Mouse (Mus musculus) heart, postnatal 10 days (tissue): ENCODE measurements around the gene 2010300C02Rik. TPM values are rescaled to one million over a fixed set of nuclear protein-coding genes. Genes with fewer than 3 reads are reported as not detected.
"Not testable (repeated sequence)": the region's sequence is repeated elsewhere in the genome, so short reads cannot be mapped to it uniquely, and the experiment has no call there.

Experiments used
- DNase-seq, 2 experiments: peaks; one replicate each; pipeline ENCODE4 v3.0.0; 2021
- intact Hi-C: fragments of 180-260 bp; cut with DNase I; formaldehyde crosslinking; loops from one replicate; pipeline ENCODE4 v1.15.1; 2025
- total RNA-seq, 2 experiments: library from RNA; stranded (reverse); gene quantifications; 2 replicates each; pipeline ENCODE4 v1.2.3; 2021

The 2010300C02Rik gene
- total RNA-seq, 2 experiments from 2014 or later = 0.98 to 1.0 TPM

DNA sequence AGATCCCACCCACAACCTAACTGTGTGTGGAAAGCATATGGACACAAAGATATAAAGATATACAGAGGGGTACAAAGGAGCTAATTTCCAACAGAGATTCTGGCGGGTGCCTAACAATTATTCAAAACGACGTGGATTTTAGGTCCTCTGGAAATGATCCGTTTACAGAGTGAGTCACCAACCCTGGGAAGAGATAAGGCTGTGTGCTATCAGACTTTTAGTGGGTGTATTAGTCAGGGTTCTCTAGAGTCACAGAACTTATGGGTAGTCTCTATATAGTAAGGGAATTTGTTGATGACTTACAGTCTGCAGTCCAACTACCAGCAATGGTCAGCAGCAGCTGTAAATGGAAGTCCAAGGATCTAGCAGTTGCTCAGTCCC is 7.5 kb downstream of the 2010300C02Rik start:
- DNase-seq, intact Hi-C loops: not testable (repeated sequence)

DNA sequence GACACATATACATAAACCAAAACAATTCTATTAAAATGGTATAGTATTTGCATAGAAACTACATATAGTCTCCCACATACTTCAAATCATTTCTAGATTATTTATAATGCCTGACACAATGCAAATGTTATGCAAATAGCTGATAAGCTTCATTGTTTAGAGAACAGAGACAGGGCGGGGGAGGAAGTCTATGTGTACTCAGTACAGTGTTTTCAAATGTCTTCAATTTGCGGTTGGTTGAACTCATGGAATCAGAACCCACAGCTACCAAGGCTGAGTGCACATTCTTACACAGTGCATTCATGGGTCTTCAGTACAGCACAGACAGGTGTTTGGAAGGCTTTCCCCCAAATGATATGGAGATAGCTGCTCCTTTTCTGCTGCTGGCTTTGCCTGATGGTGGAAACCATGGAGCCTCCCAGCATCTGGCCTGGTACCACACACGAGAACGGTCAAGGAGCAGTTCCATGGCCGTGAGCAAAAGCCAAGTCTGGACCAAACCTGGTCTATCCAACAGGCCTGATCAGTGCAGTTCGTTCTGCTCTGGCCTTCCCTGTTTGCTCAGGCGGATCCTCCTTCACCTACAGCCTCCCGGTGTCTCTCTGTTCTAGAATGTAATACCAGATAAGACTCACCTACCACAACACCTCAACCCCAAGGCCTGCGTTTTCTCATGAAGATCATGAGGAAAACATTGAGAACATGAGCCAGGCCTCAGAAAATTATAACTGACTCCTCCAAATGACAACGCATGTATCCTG is 8.1 kb downstream of the 2010300C02Rik start:
- DNase-seq = no peak
- intact Hi-C loops = no loop called here

DNA sequence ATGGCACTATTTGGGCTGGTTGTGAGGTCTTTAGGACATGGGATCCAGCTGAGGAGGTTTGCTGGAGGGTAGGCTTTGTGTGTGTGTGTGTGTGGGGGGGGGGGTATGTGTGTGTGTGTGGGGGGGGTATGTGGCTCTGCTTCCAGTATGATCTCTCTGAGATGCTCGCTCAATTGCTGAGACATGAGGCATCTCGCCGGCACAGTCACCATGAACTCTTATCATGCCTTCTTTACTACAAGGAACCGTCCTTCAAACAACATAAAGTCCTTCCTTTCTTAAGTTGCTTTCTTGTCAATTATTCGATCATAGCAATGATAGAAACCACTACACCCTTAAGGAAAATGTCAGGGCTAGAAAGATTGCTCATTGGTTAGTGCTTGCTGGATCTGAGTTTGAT is 8.8 kb downstream of the 2010300C02Rik start:
- intact Hi-C loops = no loop called here
- no peak for DNase-seq

DNA sequence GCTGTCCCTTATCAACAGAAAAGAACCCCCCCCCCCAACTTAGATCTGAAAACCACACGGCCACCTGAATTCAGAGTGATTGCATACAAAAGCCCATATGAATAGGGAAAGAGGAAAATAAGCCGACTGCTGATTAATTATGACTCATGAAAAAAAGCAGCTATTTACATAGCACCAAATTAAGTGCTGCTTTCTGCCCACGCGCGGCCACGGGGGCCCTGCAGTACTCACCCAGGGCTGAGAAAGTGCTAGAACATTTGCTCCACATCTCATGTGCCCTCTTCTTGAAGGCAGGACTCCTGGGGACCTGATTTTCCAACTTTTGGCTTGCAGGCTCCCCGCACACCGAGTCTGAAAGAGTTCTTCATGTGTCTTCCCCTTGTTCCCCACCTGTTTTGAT is 10.1 kb downstream of the 2010300C02Rik start:
- DNase-seq = no peak
- intact Hi-C loops = no loop called here

DNA sequence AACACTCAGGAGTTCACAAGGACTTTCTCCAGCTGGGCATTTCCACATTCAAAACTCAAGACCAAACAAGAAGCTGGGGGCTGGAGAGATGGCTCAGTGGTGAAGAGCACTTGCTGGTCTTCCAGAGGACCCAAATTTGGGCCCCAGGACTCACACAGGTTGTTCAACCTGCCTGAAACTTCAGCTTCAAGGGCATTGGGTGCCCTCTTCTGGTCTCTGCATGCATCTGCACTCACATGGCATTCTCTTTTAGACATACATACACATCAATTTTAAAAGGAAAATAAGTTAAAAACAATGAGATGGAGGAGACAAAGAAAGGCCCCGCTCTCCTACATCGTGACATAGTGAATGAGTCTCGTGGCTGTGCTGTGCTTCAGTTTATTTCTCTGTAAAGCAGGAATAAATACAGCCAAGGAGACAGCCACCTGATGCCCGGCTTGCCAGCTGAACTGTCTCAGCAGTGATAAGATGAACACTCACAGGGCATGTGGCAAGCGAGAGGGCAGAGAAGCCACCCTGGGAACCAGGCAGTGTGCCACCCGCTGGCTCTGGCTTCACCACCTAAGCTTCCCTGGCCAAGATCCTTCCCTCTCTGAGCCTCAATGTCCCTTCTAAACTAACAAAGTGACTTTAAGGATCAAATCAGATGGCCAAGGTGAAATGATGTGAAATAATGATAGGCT is 11.5 kb downstream of the 2010300C02Rik start:
- DNase-seq = peak in 1 of 2 experiments; percentile 11
- intact Hi-C loops = no loop called here

DNA sequence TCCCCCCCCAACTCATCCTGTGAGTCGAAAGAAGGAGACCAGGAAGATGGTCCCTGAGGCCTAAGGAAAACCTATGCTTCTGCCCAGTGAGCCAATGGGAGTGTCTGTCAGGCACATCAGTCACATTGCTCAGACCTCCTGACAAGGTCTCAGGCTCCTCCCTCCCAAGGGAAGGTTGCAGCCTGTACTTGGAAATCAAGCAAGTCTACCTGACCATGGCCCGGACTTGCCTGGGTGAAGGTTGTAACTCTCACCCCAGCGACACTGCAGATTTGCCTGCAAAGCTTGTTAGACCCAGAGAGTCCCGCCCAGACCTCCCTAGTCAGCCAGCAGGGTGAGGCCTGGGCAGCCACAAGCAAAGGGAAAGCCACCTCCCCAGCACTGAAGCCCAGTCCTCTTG is 17.6 kb downstream of the 2010300C02Rik start:
- intact Hi-C loops = no loop called here
- DNase-seq = no peak

DNA sequence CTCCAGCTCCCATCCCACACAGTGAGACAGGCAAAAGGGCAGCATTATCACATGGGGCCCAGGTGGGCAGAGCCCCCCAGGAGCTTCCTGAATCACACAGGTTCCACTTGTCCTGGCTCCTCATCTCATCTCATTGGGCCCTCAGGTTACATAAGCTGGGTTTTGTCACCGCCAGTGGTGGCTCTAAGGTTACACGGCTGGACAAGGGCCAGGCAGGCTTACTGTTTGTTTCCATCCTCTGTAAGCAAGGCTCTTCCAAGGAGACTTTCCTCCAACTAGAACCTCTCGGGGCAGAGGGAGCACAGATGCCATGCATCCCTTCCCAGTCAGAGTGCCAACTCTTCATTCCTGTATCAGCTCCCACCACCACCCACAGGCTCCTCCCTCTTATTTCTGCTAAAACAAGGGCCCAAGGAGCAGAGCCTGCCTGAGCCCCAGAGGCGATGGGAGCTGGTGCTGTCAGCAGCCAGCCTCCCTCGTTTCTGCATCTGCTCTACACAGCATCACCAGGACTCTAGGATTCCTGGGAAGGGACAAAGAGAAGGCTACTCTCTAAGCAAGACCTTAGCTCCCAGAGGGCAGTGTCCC is 20.9 kb downstream of the 2010300C02Rik start:
- no peak for DNase-seq
- intact Hi-C loops = no loop called here

DNA sequence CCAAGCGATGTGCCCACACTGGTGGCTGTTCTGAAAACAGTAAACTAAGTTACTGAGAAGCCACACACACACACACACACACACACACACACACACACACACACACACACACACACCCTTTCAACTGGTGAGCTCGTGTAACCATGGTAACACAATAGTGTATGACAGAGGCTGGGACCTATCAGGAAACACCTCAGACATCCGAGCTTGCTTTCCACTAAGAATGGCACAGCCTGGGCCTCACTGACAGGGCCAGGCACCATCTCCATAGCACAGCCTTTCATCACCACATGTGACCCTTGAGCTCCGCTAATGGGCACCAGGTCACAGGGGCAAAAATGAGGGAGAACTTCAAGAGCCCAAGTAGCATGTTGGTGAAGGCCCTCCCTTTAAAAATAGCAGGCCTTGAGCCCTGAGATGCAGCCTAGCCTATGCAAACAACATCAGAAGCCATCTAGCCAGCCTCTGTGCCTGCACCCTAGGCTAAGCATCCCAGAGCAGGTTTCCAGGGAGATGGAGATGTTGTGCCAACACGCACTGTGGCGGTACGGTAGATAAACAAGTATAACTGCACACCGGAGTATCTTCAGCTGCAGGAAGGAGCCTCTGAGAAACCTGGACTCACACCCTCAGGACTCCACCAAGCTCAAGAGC is 21.6 kb downstream of the 2010300C02Rik start:
- intact Hi-C loops = no loop called here
- DNase-seq = no peak

DNA sequence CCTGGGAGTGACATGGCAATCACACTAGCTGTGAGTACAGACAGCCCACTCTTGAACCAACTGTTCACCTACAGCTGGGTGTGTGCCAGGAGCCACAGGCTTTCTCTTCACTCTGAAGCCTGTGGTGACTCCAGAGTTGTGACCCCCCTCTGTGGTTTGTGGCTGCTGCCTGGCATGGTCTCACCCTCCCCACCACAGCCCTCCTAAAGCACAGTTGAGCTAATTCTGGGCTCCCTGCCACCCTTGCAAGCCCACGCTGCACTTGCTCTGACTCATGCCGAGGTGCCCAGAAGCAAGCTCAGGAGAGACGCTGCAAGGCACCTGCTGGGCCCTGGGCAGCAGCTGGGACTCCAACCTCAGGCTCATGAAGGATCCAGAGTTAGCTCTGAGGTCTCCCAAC is 23.0 kb downstream of the 2010300C02Rik start:
- intact Hi-C loops = no loop called here
- DNase-seq = peak; percentile 30 to 42

DNA sequence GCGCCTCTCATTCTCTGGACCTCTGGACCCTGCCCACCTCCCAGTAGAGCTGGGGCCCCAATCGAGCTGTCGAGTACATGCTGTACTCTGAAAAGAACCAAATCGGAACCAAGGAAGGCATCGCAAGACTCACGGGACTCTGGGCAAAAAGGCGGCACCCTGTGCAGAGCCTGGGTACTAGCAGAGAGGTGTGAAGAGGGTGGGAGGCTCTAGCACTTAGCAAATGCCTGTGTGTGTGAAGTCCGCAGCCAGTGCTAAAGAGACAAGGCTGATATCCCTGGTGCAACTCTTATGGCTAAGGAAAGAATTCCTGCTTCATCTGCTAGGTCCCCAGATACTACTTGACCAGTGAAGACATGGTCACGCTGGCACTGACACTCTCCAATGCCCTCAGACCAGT is 24.2 kb downstream of the 2010300C02Rik start:
- intact Hi-C loops = no loop called here

DNA sequence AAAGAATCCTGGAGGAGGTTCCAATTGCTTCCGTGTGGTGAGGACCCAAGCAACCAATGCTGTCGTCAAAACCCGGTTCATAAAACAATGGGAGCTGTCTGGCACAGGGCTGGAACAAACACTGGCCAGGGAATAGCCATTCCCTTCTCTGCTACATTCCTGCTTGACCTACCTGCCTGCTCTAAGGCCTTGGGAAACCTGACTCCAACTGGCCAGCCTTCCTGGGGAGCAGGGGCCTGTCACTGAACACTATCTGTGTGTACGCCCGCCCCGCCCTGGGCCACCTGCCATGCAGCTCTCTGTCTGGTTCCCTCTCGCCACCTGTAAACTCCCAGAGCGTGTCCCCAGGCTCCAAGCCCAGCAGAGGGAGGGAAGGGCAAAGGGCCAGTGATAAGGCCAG is 25.5 kb downstream of the 2010300C02Rik start:
- intact Hi-C loops = no loop called here
- peak; percentile 81 to 86 for DNase-seq

More for the DNA sequence above, 24.2 kb downstream of the 2010300C02Rik start:
- DNase-seq = no peak

DNA sequence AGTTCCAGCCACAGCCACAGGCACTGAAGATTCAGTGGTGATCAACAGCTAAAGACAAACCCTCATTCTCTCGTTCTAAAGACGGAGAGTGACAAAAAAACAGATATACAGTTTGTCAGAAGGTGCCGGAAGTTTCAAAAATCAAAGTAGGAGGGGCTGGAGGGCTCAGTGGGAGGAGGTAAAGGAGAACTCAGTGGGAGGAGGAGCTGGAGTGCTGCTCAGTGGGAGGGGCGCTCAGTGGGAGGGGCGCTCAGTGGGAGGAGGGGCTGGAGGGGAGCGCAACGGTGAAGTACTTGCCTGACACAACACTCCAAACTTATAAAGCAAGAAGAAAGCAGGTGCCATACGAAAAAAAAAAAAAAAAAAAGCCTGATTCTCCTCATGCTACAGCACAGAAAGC is 28.7 kb downstream of the 2010300C02Rik start:
- DNase-seq = no peak
- intact Hi-C loops = no loop called here

DNA sequence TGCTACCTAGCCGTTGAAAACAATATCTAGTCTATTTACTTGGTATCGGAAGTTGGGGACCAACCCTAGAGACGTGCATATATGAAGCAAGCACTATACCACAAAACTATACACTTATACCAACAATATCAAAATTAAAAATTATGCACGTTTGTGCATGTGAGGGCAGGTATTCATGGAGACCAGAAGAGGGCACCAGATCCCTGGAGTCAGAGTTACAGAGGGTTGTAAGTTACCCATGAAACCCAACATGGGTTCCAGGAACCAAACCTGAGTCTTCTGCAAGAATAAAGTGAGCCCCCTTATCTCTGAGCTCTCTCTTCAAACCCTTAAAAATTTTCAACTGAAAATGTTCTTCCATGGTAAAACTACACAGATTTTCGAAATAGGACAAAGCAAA is 29.2 kb downstream of the 2010300C02Rik start:
- intact Hi-C loops = no loop called here
- DNase-seq = no peak

DNA sequence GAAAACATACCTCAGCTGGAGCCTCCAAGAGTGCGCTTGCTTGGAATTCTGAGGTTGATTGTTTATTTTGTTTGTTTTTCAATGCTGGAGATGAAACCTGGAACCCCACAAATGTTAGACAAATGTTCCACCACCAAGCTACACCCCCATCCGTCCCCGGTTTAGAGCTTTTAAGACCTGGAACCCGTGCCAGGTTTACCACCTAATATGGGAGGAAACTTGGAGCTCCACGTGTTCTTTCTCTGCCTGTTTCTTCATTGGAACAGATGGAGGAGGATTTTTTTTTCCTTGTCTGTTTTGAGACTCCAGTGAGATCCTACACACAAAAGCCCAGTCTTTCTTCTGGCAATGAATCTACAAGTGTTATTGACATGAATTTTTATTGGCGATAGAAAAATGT is 30.2 kb downstream of the 2010300C02Rik start:
- intact Hi-C loops = no loop called here

DNA sequence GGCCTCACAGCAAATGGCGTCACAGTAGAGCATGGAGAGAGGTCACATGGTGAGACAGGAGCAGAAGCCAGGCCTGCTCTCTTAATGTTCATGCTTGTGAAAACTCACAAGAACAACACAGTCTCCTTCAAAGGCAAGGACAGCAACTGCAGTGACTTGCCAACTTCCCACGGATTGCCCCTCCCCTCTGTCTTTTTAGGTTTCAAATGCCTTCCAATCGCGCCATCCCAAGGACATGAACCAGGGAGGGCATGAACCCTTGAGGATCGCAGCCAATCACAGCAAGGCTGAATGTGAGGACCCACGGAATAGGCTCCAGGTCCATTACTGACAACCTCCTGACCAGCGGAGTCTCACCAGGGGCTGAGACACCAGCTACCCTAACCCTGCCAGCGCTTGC is 31.5 kb downstream of the 2010300C02Rik start:
- no peak for DNase-seq
- intact Hi-C loops = no loop called here

More for the DNA sequence above, 30.2 kb downstream of the 2010300C02Rik start:
- DNase-seq = no peak

DNA sequence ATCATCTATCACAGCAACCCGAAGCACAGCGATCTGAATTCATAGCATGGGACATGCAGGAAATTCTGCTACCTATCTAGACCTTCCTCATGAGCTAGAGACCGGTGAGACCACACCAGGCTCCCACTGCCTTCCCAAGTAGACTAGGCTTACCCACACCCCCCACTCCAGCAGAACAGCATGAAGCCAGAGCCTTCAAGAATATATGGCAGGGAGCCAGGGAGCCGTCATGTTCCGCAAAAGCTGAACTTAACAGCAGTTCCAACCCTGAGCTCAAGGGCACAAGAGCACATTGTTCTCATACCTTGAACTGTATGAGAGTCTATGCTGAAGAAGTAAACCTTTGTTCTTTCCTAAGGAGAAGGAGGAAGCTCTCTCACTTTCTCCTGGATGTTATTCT is 32.4 kb downstream of the 2010300C02Rik start:
- DNase-seq = peak; percentile 52 to 60

DNA sequence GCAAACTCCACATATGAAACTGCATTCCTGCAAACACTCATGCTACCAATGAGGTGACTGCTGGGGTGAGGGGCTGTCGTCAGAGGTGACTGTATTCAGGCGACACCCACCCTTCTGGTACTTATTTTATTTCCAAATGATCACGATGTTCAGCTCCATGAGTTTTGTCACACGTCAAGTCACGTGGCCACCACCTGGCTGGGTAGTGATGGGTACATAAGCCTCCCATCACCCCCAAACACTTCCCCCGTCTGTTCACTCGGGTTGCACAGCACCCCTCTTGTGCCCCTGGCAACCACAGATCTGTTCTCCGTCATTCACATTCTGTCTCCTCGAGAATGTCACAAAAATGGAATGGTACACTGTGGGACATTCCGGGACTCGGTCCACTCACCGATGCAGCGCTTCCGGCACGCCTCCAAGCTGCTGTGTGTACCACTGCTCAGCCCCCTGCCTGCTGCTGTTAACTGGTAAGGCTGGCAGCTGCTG is 32.9 kb downstream of the 2010300C02Rik start:
- no peak for DNase-seq

More for the DNA sequence above, 32.4 kb downstream of the 2010300C02Rik start:
- intact Hi-C loops = no loop called here

DNA sequence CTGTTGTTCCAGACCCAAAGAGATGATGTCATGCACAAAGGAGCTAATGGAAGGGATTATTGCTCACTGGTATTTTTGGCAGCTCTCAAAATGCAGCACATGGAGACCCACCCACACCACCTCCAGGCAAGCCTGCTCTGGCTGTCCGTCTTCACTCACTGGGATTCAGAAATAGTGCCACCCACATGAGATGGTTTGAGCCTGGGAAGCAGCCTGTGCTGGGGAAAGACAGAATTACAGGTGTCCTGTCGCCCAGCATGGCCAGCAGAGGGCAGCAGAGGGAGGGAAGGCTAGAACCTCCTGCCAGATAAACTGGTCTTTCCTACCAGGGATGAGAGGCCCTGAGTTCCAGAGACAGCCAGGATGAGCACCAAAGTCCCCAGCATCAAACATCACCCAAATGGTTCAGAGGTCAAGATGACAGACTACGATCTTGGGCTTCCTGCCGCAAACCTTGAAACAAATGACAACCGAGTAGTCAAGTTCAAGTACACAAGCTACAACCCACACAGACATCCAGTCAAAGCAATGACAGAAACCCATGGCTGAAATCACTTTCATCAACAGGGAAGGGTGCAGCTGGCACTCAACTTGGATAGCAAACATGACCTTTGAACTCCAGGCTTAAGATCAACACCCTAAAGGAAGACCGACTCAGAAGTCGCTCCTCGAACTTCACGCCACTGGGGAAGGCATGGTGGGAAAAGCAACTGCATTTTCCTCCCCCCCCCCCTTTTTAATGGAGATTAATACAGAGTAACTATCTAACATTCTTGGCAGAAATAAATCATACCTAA is 41.4 kb downstream of the 2010300C02Rik start:
- DNase-seq = peak; percentile 80 to 90
- intact Hi-C loops = loop anchor here (1.0 to 10.0 kb wide), 3 partner anchors 124 to 306 kb away; no protein-coding TSS in a partner anchor

More for the DNA sequence above, 32.9 kb downstream of the 2010300C02Rik start:
- intact Hi-C loops = no loop called here

DNA sequence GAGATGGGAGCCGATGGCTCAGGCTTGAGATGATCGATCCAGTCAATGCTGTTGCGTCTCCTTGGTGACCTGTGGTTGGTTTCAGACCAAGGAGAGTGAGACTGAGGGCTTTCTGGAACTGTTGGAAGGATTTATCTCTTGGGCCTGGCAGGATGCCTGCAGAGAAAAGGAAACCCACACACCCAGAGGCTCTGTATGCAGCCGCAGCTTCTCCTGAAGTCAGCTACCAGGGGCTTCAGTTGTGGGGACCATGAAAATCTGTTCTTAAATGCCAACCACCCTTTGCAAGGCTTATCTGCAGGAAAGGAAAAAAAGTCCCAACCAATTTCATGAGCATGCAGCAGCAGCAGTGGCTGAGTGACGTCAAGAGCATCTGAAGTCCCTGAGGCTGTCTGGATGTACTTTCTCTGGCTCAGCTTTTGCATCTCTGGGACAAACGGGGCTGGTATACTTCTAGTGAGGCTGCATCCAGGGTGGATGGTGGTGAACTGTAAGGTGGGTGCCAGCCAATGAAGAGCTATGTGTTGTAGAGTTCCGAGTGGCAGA is 42.8 kb downstream of the 2010300C02Rik start:
- DNase-seq = no peak
- intact Hi-C loops = loop anchor here (10.0 kb wide), 1 partner anchor 308 kb away; no protein-coding TSS in a partner anchor

DNA sequence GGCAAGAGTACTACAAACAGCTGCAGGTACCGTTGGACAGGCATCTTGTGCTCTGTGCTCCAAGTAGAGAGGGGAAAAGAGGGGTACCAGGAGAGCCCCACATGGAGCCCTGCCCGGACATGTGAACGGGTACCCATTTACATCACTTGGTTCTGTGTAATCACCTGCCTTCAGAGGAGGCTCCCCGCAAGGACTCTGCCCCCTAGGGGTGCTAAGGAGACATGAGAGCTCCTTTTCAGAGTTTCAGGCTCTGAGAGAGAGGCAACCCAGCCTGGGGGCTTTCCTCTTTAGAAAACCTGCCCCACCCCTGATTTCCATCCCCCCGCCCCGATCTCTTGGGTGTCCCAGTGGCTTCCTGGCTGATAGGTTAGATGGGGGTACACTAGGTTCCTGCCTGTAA is 44.4 kb downstream of the 2010300C02Rik start:
- intact Hi-C loops = loop anchor here (10.0 kb wide), 1 partner anchor 309 kb away; no protein-coding TSS in a partner anchor
- no peak for DNase-seq
